ENCODE assay signal across 15 mouse cellular contexts in the genomic region with DNA sequence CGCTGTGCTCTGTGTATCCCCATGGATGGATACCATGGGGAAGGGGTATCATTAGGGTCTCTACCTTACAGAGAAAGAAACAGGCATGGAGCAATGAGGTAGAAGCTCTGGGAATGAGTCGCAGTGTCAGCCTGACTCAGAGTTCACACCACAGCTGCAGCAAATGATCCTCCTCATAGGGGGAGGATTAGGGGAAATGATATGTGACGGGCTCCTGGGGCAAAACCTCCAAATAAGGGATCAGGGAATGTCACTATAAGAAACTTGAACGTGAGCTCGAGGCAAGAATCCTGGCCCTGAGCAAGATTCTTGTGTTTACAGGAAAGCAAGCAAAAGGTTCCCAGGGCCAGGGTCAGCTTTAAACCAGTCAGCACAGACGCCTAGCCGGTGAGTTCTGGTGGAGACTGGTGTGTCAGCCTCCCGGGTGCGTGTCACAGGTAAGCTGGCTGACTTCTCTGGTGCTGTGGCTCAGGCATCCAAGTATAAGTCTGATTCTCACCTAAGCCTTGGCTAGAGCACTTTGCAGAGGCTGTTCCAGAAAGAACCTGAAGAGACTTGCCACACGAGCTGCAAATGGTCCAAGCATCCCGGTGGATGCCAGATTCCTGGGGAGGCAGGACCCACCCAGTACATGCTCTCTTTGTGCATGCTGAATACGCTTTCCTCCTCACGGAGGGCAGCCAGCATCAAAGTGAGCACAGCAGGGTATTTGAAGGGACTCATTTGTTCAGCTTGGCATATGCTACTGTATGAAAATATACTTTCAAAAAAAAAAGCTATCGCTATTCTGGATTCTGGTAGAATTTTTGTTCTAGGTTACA. TPM values are rescaled to one million over a fixed set of nuclear protein-coding genes. Genes with fewer than 3 reads are reported as not detected.
DNase-seq lines count a peak whose midpoint lies in the region; ATAC-seq and TF ChIP-seq lines count a peak whose summit lies in the region.
"Had no signal": no experiment of that assay in that cellular context is flagged by ENCODE, and none has a peak within 500 bp of the region (broad histone marks: within the 10 kb centered on the region; RNA-seq: fewer than 3 reads in every experiment).

No protein-coding gene starts in this region.

- no peak overlapping the region for H3K4me2 ChIP-seq in midbrain, embryonic 11.5 days
- no peak overlapping the region for H3K4me2 ChIP-seq in intestine, embryonic 16.5 days (ENCODE audit: low read depth, low read length)
- H3K4me2 ChIP-seq: limb, embryonic 15.5 days; lung, embryonic 14.5 days; neural tube, embryonic 15.5 days had no signal

- CTCF ChIA-PET in Patski (lab: Charles Lee): interaction anchor here (0.8 to 2.2 kb wide), 2 partner anchors 12 to 19 kb away, joined by 3 to 7 read pairs; no protein-coding TSS in a partner anchor

- 64% methylated on average over 14 of the region's 14 CpGs for WGBS in midbrain, embryonic 11.5 days
- 59% methylated on average over 14 of the region's 14 CpGs for WGBS in intestine, embryonic 16.5 days

- no peak for DNase-seq in frontal cortex, postnatal 25 days (ENCODE audit: low spot score in 2 of 2)
- DNase-seq in Patski (ENCODE audit: low read depth, low spot score): no peak
- peak; percentile 75 for DNase-seq in kidney, adult 18-20 months
- peak; percentile 63 to 82 for DNase-seq in kidney, postnatal 25 days
- DNase-seq in midbrain, embryonic 11.5 days (ENCODE audit: low spot score, missing footprints): no peak
- no peak for DNase-seq in embryo, embryonic 10 days (ENCODE audit: low spot score)
- DNase-seq: B cell, adult 2 months; forebrain, postnatal 0 days; gastrocnemius, postnatal 25 days; lung, embryonic 14.5 days had no signal

- POLR2A ChIA-PET in Patski (lab: Charles Lee): no interaction called here

- H3K4me3 ChIP-seq in midbrain, embryonic 11.5 days (ENCODE audit: low read depth, low read length): no peak overlapping the region
- H3K4me3 ChIP-seq in intestine, embryonic 16.5 days (ENCODE audit: low read length): no peak overlapping the region
- H3K4me3 ChIP-seq: limb, embryonic 15.5 days; neural tube, embryonic 15.5 days had no signal

- in situ Hi-C loops in Patski (cut with MboI; ENCODE audit: low pct_unique_long_range_greater_than_20kb): no loop called here

- peak; percentile 41 for ATAC-seq in frontal cortex, adult (ENCODE audit: low TSS enrichment)
- peak; percentile 81 for ATAC-seq in Patski
- no peak for ATAC-seq in midbrain, embryonic 11.5 days (ENCODE audit: low FRiP score)
- no peak for ATAC-seq in intestine, embryonic 16.5 days
- ATAC-seq: activated CD4-positive, CD25-positive, alpha-beta regulatory T cell, adult 4 months; forebrain, postnatal 0 days had no signal

- H3K4me1 ChIP-seq in midbrain, embryonic 11.5 days (ENCODE audit: control insufficient read depth, insufficient read depth, low read length): no peaks in the 10 kb centered on the region
- H3K4me1 ChIP-seq in intestine, embryonic 16.5 days (ENCODE audit: control insufficient read depth, insufficient read depth, low read length): peaks cover 17% of the 10 kb centered on the region; the same call in 1 of the 2 replicates
- H3K4me1 ChIP-seq: limb, embryonic 15.5 days had no signal

- no peaks in the 10 kb centered on the region for H3K27me3 ChIP-seq in Patski
- H3K27me3 ChIP-seq in midbrain, embryonic 11.5 days (ENCODE audit: control insufficient read depth, insufficient read depth, low read length): no peaks in the 10 kb centered on the region
- no peaks in the 10 kb centered on the region for H3K27me3 ChIP-seq in intestine, embryonic 16.5 days (replicated peaks; ENCODE audit: control insufficient read depth, insufficient read depth, low read length)
- H3K27me3 ChIP-seq: limb, embryonic 15.5 days; neural tube, embryonic 15.5 days had no signal

- H3K9ac ChIP-seq in midbrain, embryonic 11.5 days (ENCODE audit: low read length): no peak overlapping the region
- no peak overlapping the region for H3K9ac ChIP-seq in intestine, embryonic 16.5 days (ENCODE audit: low read depth, low read length)
- H3K9ac ChIP-seq: forebrain, postnatal 0 days; limb, embryonic 15.5 days; lung, embryonic 14.5 days; neural tube, embryonic 15.5 days had no signal

- no peak overlapping the region for H3K27ac ChIP-seq in midbrain, embryonic 11.5 days (ENCODE audit: low read depth, low read length)
- H3K27ac ChIP-seq in intestine, embryonic 16.5 days (ENCODE audit: low read length): no peak overlapping the region
- H3K27ac ChIP-seq: limb, embryonic 15.5 days; neural tube, embryonic 15.5 days had no signal

- no peak for TF ChIP-seq CTCF in Patski (IDR thresholded peaks at IDR 0.05)

- no peaks in the 10 kb centered on the region for H3K9me3 ChIP-seq in midbrain, embryonic 11.5 days (ENCODE audit: control insufficient read depth, low read length)
- H3K9me3 ChIP-seq in intestine, embryonic 16.5 days (ENCODE audit: control insufficient read depth, low read length): no peaks in the 10 kb centered on the region
- H3K9me3 ChIP-seq: limb, embryonic 15.5 days; neural tube, embryonic 15.5 days had no signal

- H3K36me3 ChIP-seq in midbrain, embryonic 11.5 days (ENCODE audit: control insufficient read depth, insufficient read depth, low read length): no peaks in the 10 kb centered on the region
- H3K36me3 ChIP-seq in intestine, embryonic 16.5 days (ENCODE audit: control insufficient read depth, insufficient read depth, low read length): no peaks in the 10 kb centered on the region
- H3K36me3 ChIP-seq: limb, embryonic 15.5 days; neural tube, embryonic 15.5 days had no signal

RNA-seq across cellular contexts. Expression of a gene that starts 30.5 kb away (rescaled TPM):
- not detected for polyA plus RNA-seq in Patski (2021)
- polyA plus RNA-seq in midbrain, embryonic 11.5 days (2014; fragmentation: Nextera tagmentation; extraction: Ambion mirVana): not detected in 2 replicates
- 2.0 and 2.5 TPM in 2 replicates for polyA plus RNA-seq in intestine, embryonic 16.5 days (2015; fragmentation: Nextera tagmentation; extraction: Ambion mirVana)
- polyA plus RNA-seq: forebrain, postnatal 0 days; neural tube, embryonic 15.5 days had no signal

Comparison
In these comparisons a context has a peak if more than half of its experiments do, and no peak if none do; other contexts are left out.
1. ATAC-seq: peak in frontal cortex, adult (single experiment) and Patski (single experiment); none in midbrain, embryonic 11.5 days (single experiment) and intestine, embryonic 16.5 days (single experiment).
2. DNase-seq: peak in kidney, adult 18-20 months (single experiment) and kidney, postnatal 25 days (2 of 2); none in frontal cortex, postnatal 25 days (0 of 2), Patski (single experiment), midbrain, embryonic 11.5 days (single experiment) and embryo, embryonic 10 days (single experiment).